Mouse (Mus musculus): Measurements from ENCODE around the gene Sez6l2. TPM values are rescaled to one million over a fixed set of nuclear protein-coding genes. Genes with fewer than 3 reads are reported as not detected.

The Sez6l2 gene
- total RNA-seq, 2 experiments from 2014 or later = 7.3 to 7.5 TPM

DNA sequence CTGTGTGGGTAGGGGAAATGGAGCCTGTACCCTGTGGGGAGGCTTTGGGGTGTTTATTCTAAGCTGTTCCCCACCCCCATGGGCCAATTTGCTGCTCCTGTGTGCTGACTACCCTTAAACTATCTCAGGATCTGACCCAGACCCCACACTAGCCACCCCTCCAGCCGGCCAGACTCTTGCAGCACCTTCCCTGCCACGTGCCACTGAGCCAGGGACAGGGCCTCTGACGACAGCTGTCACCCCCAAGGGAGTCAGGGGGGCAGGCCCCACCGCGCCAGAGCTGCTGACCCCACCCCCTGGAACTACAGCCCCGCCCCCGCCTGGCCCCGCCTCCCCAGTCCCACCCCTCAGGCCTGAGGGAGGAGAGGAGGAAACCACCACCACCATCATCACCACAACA lies 2.3 kb downstream of the Sez6l2 start:
- no peak for DNase-seq
- intact Hi-C loops (cut with DNase I; ENCODE audit: low total_unique reads) = loop anchor here (5.0 kb wide), 1 partner anchor 125 kb away; no protein-coding TSS in a partner anchor

GRCm38 (mm10) chr7:126955125-126955524 lies 4.8 kb downstream of the Sez6l2 start:
- intact Hi-C loops (cut with DNase I; ENCODE audit: low total_unique reads) = no loop called here
- no peak for DNase-seq

GRCm38 (mm10) chr7:126959780-126960179 lies 9.4 kb downstream of the Sez6l2 start:
- no peak for DNase-seq
- intact Hi-C loops (cut with DNase I; ENCODE audit: low total_unique reads) = loop anchor here (5.0 kb wide), 1 partner anchor 137 kb away; no protein-coding TSS in a partner anchor

DNA sequence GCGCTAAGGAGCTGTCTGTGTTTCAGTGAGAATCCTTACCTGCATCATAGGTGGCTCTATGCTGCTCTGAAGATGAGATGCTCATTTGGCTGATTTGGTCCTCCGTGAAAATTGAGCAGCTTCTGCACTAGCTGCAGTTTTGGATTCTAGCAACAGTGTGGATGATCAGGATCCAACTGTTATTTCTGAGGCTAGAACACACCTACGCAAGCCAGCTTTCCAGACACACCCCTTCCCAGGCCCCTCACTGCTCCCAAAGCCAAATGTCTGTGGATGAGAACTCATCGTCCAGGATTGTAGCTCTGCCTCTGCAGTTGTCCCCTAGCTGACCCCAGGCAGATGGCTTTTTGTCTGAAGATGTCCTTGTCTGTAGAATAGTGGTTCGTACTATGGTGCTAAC lies 10.7 kb downstream of the Sez6l2 start:
- intact Hi-C loops (cut with DNase I; ENCODE audit: low total_unique reads) = loop anchor here (5.0 kb wide), 1 partner anchor 139 kb away; no protein-coding TSS in a partner anchor
- DNase-seq = no peak

- no peak for DNase-seq
- intact Hi-C loops (cut with DNase I; ENCODE audit: low total_unique reads) = loop anchor here (5.0 kb wide), 1 partner anchor 140 kb away; no protein-coding TSS in a partner anchor
Observed at GRCm38 (mm10) chr7:126961965-126962364, 11.6 kb downstream of the Sez6l2 start.

GRCm38 (mm10) chr7:126963548-126964286 lies 13.4 kb downstream of the Sez6l2 start:
- intact Hi-C loops (cut with DNase I; ENCODE audit: low total_unique reads) = loop anchor here (5.0 kb wide), 1 partner anchor 141 kb away; no protein-coding TSS in a partner anchor
- peak; percentile 31 for DNase-seq

DNA sequence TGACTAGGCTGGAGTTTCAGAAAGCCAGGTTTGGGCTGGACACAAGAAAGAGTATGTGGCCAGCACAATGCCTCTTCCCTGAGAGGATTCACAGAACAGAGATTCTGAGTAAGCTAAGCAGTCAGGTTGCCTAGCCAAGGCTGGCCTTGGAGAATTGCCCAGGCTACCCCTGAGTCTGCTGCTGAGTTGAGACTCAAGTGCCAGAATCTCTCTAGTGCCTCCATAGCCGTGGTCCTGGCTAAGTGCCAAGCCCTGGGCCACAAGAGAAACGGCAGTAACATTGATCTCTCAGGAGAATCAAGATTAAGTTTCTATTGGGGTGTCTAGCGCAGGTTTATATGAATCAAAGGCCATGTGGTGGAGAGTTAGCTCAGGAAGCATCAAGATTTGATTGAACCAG lies 15.2 kb downstream of the Sez6l2 start:
- intact Hi-C loops (cut with DNase I; ENCODE audit: low total_unique reads) = no loop called here
- no peak for DNase-seq

GRCm38 (mm10) chr7:126967361-126967760 lies 17.0 kb downstream of the Sez6l2 start:
- intact Hi-C loops (cut with DNase I; ENCODE audit: low total_unique reads) = no loop called here
- no peak for DNase-seq

- intact Hi-C loops (cut with DNase I; ENCODE audit: low total_unique reads) = no loop called here
- DNase-seq = no peak
Observed at GRCm38 (mm10) chr7:126975493-126975892, 25.1 kb downstream of the Sez6l2 start.

- intact Hi-C loops (cut with DNase I; ENCODE audit: low total_unique reads) = no loop called here
- DNase-seq = no peak
Observed at GRCm38 (mm10) chr7:126975893-126975949, 25.4 kb downstream of the Sez6l2 start, which contains the start of gene Cdipt. Gene Cdipt (plus strand): TSS chr7:126975914.

GRCm38 (mm10) chr7:126975950-126976866 lies 25.8 kb downstream of the Sez6l2 start, which contains the start of gene Cdiptos:
Gene Cdiptos (minus strand): TSS chr7:126976098.
- DNase-seq = peak; percentile 96
- intact Hi-C loops (cut with DNase I; ENCODE audit: low total_unique reads) = no loop called here

DNA sequence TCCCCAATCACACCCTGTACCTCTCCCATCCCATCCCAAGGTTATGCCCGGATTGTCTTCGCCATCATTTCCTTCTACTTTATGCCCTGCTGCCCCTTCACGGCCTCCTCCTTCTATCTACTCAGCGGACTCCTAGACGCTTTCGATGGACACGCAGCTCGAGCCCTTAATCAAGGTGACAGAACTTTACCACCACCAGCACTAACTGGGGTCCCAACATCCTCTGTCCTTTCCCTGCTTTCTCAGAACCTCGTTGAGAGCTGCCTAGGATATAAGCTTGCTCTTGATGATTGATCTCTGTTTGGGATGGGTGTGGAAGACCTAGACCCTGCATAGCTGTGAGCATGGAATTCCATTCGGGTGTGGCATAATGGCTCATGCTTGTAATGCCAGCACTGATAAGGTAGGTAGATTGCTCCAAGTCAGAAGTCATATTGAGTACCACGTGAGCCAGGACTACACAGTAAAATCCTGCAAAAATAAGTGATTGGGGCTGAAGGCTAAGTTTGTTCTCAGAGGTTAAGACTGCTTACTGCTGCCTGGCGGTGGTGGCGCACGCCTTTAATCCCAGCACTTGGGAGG lies 26.6 kb downstream of the Sez6l2 start:
- no peak for DNase-seq
- intact Hi-C loops (cut with DNase I; ENCODE audit: low total_unique reads) = no loop called here

- intact Hi-C loops (cut with DNase I; ENCODE audit: low total_unique reads) = no loop called here
- DNase-seq = no peak
Observed at GRCm38 (mm10) chr7:126978841-126979240, 28.5 kb downstream of the Sez6l2 start.

GRCm38 (mm10) chr7:126981601-126982000 lies 31.2 kb downstream of the Sez6l2 start:
- no peak for DNase-seq
- intact Hi-C loops (cut with DNase I; ENCODE audit: low total_unique reads) = loop anchor here (10.0 kb wide), 1 partner anchor 123 kb away; no protein-coding TSS in a partner anchor

DNA sequence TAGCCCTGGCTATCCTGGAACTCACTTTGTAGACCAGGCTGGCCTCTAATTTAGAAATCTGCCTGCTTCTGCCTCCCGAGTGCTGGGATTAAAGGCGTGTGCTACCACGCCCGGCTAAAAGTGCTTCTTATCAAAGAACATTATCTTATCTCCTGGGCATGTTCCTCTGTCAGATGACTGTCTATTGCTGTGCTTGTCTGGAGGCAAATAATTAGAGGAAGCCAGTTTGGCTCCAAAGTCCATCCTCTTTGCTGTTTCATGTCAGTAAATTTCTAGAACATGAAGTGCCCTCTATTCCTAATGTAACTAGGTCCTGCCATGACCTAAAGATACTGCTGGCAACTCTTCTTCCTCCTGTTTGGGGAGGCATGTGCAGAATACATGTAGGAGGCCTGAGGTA lies 31.7 kb downstream of the Sez6l2 start:
- intact Hi-C loops (cut with DNase I; ENCODE audit: low total_unique reads) = loop anchor here (10.0 kb wide), 1 partner anchor 123 kb away; no protein-coding TSS in a partner anchor
- no peak for DNase-seq

- intact Hi-C loops (cut with DNase I; ENCODE audit: low total_unique reads) = loop anchor here (10.0 kb wide), 1 partner anchor 122 kb away; no protein-coding TSS in a partner anchor
- no peak for DNase-seq
Observed at GRCm38 (mm10) chr7:126983113-126983512, 32.8 kb downstream of the Sez6l2 start.

DNA sequence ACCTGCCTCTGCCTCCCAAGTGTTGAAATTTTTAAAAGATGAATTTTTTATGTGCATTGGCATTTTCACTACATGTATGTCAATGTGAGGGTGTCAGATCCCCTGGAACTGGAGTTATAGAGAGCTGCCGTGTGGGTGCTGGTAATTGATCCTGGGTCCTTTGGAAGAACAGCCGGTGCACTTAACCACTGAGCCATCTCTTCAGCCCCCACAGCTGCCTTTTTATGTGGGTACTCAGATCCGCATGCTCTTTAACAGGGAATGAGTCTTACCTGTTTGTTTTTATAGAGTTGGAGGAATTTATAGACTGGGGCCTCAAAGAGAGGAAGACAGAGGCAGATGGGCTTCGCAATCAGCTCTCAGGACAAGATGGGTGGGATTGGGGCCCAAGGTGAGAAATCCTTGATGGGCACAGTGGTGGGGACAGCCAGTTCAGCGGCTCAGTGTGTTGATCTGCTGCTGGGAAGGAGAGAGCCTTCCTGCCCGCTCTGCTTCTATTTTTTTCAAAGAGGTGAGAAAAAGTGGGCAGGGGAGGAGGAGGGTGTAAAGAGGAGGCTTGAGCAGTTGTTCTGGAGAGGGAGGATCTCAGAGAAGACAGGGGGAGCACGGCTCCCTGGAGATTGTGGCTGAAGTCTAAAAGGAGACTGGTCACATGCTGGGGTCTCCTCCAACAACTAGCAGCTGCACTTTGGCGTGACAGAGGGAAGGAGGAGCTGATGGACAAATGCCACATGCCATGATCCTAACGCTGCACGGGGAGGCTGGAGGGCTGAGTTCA lies 34.5 kb downstream of the Sez6l2 start:
- intact Hi-C loops (cut with DNase I; ENCODE audit: low total_unique reads) = loop anchor here (10.0 kb wide), 1 partner anchor 120 kb away; no protein-coding TSS in a partner anchor
- peak; percentile 21 for DNase-seq

GRCm38 (mm10) chr7:126986319-126986718 lies 36.0 kb downstream of the Sez6l2 start:
- intact Hi-C loops (cut with DNase I; ENCODE audit: low total_unique reads) = loop anchor here (10.0 kb wide), 1 partner anchor 118 kb away; no protein-coding TSS in a partner anchor
- DNase-seq = peak; percentile 72

- no peak for DNase-seq
Observed at GRCm38 (mm10) chr7:126988816-126989215, 38.5 kb downstream of the Sez6l2 start.

More at GRCm38 (mm10) chr7:126988816-126989215, 38.5 kb downstream of the Sez6l2 start:
- intact Hi-C loops (cut with DNase I; ENCODE audit: low total_unique reads) = loop anchor here (10.0 kb wide), 1 partner anchor 116 kb away; no protein-coding TSS in a partner anchor

All from gastrocnemius, postnatal 14 days (tissue).